Mouse (Mus musculus) layer of hippocampus, adult 18-20 months (tissue): ENCODE data around the gene Rnaseh1. TPM values are rescaled to one million over a fixed set of nuclear protein-coding genes. Genes with fewer than 3 reads are reported as not detected.

Experiments
- DNase-seq, 2 experiments: peaks; one replicate each; pipeline ENCODE4 v3.0.0; 2022; ENCODE audit warnings: low spot score in 2 of 2
- total RNA-seq, 2 experiments: library from RNA; stranded (reverse); gene quantifications; 2 replicates each; pipeline ENCODE4 v1.2.3; 2021

Rnaseh1 gene
- total RNA-seq, 2 experiments from 2014 or later: 13.7 to 14.0 TPM

GRCm38 (mm10) chr12:28666734-28667133, 17.3 kb downstream of the Rnaseh1 start:
- no peak for DNase-seq

GRCm38 (mm10) chr12:28667287-28667686, 17.9 kb downstream of the Rnaseh1 start:
- no peak for DNase-seq

- DNase-seq: no peak
Observed at GRCm38 (mm10) chr12:28674038-28674720, 24.8 kb downstream of the Rnaseh1 start.

- DNase-seq: peak; percentile 81 to 89
Observed at GRCm38 (mm10) chr12:28675121-28675924, 25.9 kb downstream of the Rnaseh1 start, which contains the start of gene Adi1. Gene Adi1, plus strand, starts transcription at chr12:28675231.

GRCm38 (mm10) chr12:28675925-28676209, 26.5 kb downstream of the Rnaseh1 start:
- no peak for DNase-seq

GRCm38 (mm10) chr12:28684674-28685073, 35.3 kb downstream of the Rnaseh1 start:
- DNase-seq: no peak

- DNase-seq: no peak
Observed at GRCm38 (mm10) chr12:28685771-28686170, 36.4 kb downstream of the Rnaseh1 start.

GRCm38 (mm10) chr12:28686199-28686879, 36.9 kb downstream of the Rnaseh1 start:
- no peak for DNase-seq

- DNase-seq: no peak
Observed at GRCm38 (mm10) chr12:28688996-28689395, 39.6 kb downstream of the Rnaseh1 start.

GRCm38 (mm10) chr12:28690730-28691129, 41.3 kb downstream of the Rnaseh1 start:
- no peak for DNase-seq

- DNase-seq: no peak
Observed at GRCm38 (mm10) chr12:28693738-28694137, 44.3 kb downstream of the Rnaseh1 start.

- no peak for DNase-seq
Observed at GRCm38 (mm10) chr12:28694231-28694630, 44.8 kb downstream of the Rnaseh1 start.

GRCm38 (mm10) chr12:28694776-28695175, 45.4 kb downstream of the Rnaseh1 start:
- no peak for DNase-seq

GRCm38 (mm10) chr12:28697821-28698595, 48.6 kb downstream of the Rnaseh1 start:
- no peak for DNase-seq

- DNase-seq: no peak
Observed at GRCm38 (mm10) chr12:28699086-28699485, 49.7 kb downstream of the Rnaseh1 start.

- DNase-seq: peak; percentile 80 to 95
Observed at GRCm38 (mm10) chr12:28699656-28700055, 50.3 kb downstream of the Rnaseh1 start.

- peak in 1 of 2 experiments; percentile 51 for DNase-seq
Observed at GRCm38 (mm10) chr12:28700101-28700511, 50.7 kb downstream of the Rnaseh1 start.

- peak in 1 of 2 experiments; percentile 63 for DNase-seq
Observed at GRCm38 (mm10) chr12:28700561-28701025, 51.2 kb downstream of the Rnaseh1 start.

GRCm38 (mm10) chr12:28701302-28701701, 51.9 kb downstream of the Rnaseh1 start:
- peak in 1 of 2 experiments; percentile 56 for DNase-seq

- no peak for DNase-seq
Observed at GRCm38 (mm10) chr12:28704381-28704780, 55.0 kb downstream of the Rnaseh1 start.

GRCm38 (mm10) chr12:28705204-28705603, 55.8 kb downstream of the Rnaseh1 start:
- DNase-seq: no peak
